8 mouse cellular contexts compared by ENCODE assay signal in the genomic region with DNA sequence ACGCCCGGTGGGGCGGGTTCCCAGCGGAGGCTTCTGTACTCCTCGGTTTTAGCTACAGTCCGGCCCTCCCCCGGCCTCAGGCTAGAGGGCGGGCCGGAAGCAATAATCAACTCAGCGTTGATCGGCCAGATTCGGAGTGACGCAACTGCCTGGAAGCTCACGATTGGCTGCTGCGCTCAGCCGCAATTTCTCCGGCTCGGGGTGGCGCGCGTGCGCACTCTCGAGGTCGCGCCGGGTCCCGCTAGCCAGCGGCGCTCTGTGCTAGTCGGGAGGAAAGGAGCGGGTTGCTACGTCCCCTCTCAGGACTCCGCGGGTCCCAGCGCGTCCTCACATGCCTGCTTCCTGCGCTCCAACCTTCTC. TPM values are rescaled to one million over a fixed set of nuclear protein-coding genes. Genes with fewer than 3 reads are reported as not detected.
DNase-seq lines count a peak whose midpoint lies in the region; ATAC-seq and TF ChIP-seq lines count a peak whose summit lies in the region.

A gene (minus strand): TSS at position 113 of the 360 bp plus-strand sequence.

- peak within 1 kb of the TSS; percentile 92 for H3K27ac ChIP-seq in gastrocnemius, adult 2 months
- peak within 1 kb of the TSS; percentile 84 for H3K27ac ChIP-seq in hindbrain, postnatal 0 days
- peak within 1 kb of the TSS; percentile 95 for H3K27ac ChIP-seq in left cerebral cortex, adult 2 months

- WGBS in hindbrain, postnatal 0 days = 2% methylated on average over 37 of the region's 37 CpGs

- no peaks in the 10 kb centered on the region for H3K27me3 ChIP-seq in hindbrain, postnatal 0 days (ENCODE audit: insufficient read depth, low read length)

- peak; percentile 98 for DNase-seq in ZHBTc4 (ENCODE audit: low read depth, low spot score)
- peak; percentile 98 for DNase-seq in gastrocnemius, adult 2 months
- DNase-seq in hindbrain, postnatal 0 days (ENCODE audit: low spot score) = peak; percentile 97
- peak; percentile 94 to 96 for DNase-seq in left cerebral cortex, adult 2 months (ENCODE audit: extremely low spot score in 1 of 2, low spot score in 2 of 2)
- DNase-seq in right cerebral cortex, adult 2 months (ENCODE audit: low spot score in 2 of 2) = peak; percentile 94 to 96
- DNase-seq in urinary bladder, postnatal 25 days (ENCODE audit: low spot score) = peak; percentile 92

- ATAC-seq in common myeloid progenitor, adult 5-6 weeks (replicated peaks; ENCODE audit: low read depth, poor library complexity, severe bottlenecking) = peak; percentile 85
- ATAC-seq in hindbrain, postnatal 0 days = peak; percentile 96
- ATAC-seq in megakaryocyte, adult 5-6 weeks (ENCODE audit: poor library complexity, severe bottlenecking) = peak; percentile 92

- H3K4me1 ChIP-seq in hindbrain, postnatal 0 days (ENCODE audit: insufficient read depth, low read length) = peaks cover 12% of the 10 kb centered on the region

- no peaks in the 10 kb centered on the region for H3K9me3 ChIP-seq in hindbrain, postnatal 0 days (ENCODE audit: low read length)

- H3K4me2 ChIP-seq in hindbrain, postnatal 0 days (ENCODE audit: low read depth, low read length) = peak within 1 kb of the TSS; percentile 91

- intact Hi-C loops in gastrocnemius, adult 2 months (cut with DNase I) = loop anchor here (2.0 to 10.0 kb wide), 2 partner anchors 31 to 1109 kb away; a partner anchor contains a TSS
- intact Hi-C loops in left cerebral cortex, adult 2 months (cut with DNase I) = loop anchor here (5.0 kb wide), 1 partner anchor 34 kb away; no protein-coding TSS in a partner anchor

- no peaks in the 10 kb centered on the region for H3K36me3 ChIP-seq in hindbrain, postnatal 0 days (ENCODE audit: insufficient read depth, low read length)

- peak within 1 kb of the TSS; percentile 96 for H3K4me3 ChIP-seq in gastrocnemius, adult 2 months
- peak within 1 kb of the TSS; percentile 76 for H3K4me3 ChIP-seq in hindbrain, postnatal 0 days (ENCODE audit: low read length)
- H3K4me3 ChIP-seq in left cerebral cortex, adult 2 months = peak within 1 kb of the TSS; percentile 85

- H3K9ac ChIP-seq in hindbrain, postnatal 0 days (replicated peaks; ENCODE audit: low read length) = peak within 1 kb of the TSS; percentile 74

- TF ChIP-seq CTCF in gastrocnemius, adult 2 months (IDR thresholded peaks at IDR 0.05) = no peak
- peak; percentile 33 for TF ChIP-seq CTCF in hindbrain, postnatal 0 days (IDR thresholded peaks at IDR 0.05; ENCODE audit: low read depth)
- no peak; the same call in 1 of the 2 replicates for TF ChIP-seq CTCF in left cerebral cortex, adult 2 months (IDR thresholded peaks at IDR 0.05)

RNA-seq across cellular contexts. Expression of the gene that starts here (rescaled TPM):
- 3.4 and 5.6 TPM in 2 replicates for total RNA-seq in common myeloid progenitor, adult 5-6 weeks (2017)
- total RNA-seq in gastrocnemius, adult 2 months (2021) = 10 to 100 TPM; 15.4 to 19.1 TPM
- 66.2 and 77.5 TPM in 2 replicates for total RNA-seq in hindbrain, postnatal 0 days (2014; rRNA removed)
- 34.1 and 34.7 TPM in 2 replicates for polyA plus RNA-seq in hindbrain, postnatal 0 days (2015; fragmentation: Nextera tagmentation; extraction: Ambion mirVana)
- total RNA-seq in left cerebral cortex, adult 2 months (2021) = 100 to 1,000 TPM in 1 of 2 experiments, 10 to 100 TPM in 1; 95.3 to 103 TPM
- total RNA-seq in megakaryocyte, adult 5-6 weeks (2015) = 6.0 and 9.8 TPM in 2 replicates
- total RNA-seq in megakaryocyte, adult 5-6 weeks (2017) = 8.0 and 13.0 TPM in 2 replicates

Comparison
In these comparisons a context has a peak if more than half of its experiments do, and no peak if none do; other contexts are left out.
1. Peak in every context shown above with its lines: DNase-seq, ATAC-seq, H3K4me3 ChIP-seq and H3K27ac ChIP-seq.